Mouse (Mus musculus): ENCODE data around the gene Fermt1.
A peak's percentile ranks its signal among the peaks of the same experiment; 100 is the strongest.

The Fermt1 gene

DNA sequence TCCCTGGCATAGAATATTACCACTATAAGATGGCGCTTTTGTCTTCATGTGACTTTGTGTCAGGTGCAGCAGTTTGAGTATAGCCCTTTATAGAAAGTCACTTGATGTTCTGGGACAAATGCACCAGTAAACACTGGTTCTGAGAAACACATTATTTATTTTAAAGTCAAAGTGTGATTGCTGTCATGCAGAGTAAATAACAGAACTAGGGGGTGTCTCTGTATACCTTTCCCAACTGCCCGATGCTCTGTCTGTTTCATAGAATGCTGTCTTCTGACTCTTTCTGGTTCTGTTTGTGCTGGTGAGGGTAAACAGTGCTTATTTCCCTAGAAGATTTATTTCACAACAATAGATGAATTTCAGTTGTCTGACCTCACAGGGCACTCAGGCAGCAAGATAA, 82.4 kb downstream of the Fermt1 start:
- DNase-seq (ENCODE audit: extremely low read depth, low read depth), result no peak

DNA sequence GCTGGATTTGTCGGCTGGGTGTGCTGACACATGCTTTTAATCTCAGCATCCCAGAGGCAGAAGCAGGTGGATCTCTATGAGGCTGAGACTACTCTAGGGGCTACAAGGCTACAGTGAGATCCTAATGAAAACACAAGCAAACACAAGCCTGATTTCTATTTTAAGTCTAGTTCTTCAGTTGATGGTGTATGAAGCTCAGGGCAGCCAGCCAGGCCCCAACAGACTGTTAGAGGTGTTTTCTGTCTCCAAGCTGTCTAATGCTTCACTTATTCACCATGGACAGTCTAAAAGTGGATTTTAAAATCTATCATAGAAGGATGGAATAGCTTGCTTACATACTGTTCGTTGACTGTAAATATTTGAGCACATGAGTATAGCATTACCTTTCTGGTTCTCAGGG, 84.2 kb downstream of the Fermt1 start:
- DNase-seq (ENCODE audit: extremely low read depth, low read depth), result no peak

DNA sequence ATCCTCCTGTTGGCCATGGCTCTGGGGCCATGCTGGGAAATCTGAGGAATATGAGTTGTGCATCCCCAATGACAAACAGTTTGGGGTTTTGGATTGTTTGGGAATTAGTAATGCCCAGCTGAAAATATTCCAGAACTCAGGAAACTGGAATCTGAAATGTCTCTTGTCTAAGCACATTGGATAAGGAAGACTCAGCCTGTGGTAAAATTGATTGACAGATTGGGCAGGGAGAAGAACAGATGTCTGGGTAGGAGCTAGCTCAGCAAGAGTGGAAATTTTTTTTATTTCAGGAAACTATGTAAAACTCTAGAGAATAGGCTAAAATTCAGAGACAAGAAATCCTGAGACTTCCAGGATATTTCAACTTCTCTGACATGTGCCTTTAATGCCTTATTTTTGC, 85.3 kb downstream of the Fermt1 start:
- no peak for DNase-seq (ENCODE audit: extremely low read depth, low read depth)

DNA sequence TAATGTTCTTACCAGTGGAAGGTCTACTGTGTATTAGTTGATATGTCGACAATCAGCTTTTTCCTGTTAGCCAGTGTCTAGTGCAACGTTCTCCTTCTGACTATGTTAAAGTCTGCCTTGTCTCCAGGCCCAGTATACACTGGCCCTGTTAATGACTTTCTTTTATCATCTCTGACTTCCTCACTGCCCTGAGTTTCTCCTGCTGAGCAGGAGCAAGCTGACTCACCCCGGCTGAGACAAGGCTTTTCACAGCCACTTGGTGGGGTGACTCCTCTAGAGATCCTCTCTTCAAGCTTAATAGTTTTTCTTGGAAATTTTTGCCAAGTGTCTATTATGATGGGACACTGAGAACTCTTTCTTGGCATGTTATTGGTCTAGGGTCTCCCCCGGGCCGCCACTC, 89.4 kb downstream of the Fermt1 start:
- peak; percentile 31 for DNase-seq (ENCODE audit: extremely low read depth, low read depth)

Measured in MEL-GATA-1-ER (cell line).